Mouse (Mus musculus) cortical plate, adult 2 months (tissue): ENCODE measurements around the gene Pop7.

ENCODE experiments used
- CTCF ChIP-seq: fragments of 200-500 bp; IDR thresholded peaks from 2 replicates; pipeline ENCODE4 v1.5.1; 2011; ENCODE audit warnings: mild to moderate bottlenecking, control low read depth, low read length; ENCODE audit not compliant: insufficient read depth; ENCODE audit errors: extremely low read depth
- POLR2A ChIP-seq: fragments of 200-500 bp; IDR thresholded peaks from 2 replicates; pipeline ENCODE4 v1.6.1; 2011; ENCODE audit warnings: mild to moderate bottlenecking, low read length, control low read depth; ENCODE audit not compliant: insufficient read depth; ENCODE audit errors: extremely low read depth

DNA sequence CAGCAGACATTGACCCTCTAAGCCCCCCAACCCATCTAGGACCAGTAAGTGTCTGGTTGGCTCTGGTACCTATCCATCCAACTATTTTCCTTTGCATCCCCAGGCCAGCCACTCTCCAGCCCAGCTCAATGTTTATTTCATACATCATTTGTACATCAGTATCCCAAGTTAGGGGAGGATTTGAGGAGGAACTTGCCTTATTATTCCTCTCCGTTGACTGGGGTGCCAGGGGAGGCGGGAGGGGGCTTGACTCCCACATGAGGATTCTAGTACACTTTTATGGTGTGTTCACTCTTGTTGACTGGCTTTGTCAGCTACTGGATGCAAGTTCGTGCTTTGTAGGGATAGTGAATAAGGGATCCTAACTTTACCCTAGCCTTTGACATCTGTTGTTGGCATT is 9.4 kb upstream of the Pop7 start:
- TF ChIP-seq CTCF (no peak), POLR2A (no peak)
